Mouse (Mus musculus): ENCODE results near the gene Fxyd5.

The Fxyd5 gene

DNA sequence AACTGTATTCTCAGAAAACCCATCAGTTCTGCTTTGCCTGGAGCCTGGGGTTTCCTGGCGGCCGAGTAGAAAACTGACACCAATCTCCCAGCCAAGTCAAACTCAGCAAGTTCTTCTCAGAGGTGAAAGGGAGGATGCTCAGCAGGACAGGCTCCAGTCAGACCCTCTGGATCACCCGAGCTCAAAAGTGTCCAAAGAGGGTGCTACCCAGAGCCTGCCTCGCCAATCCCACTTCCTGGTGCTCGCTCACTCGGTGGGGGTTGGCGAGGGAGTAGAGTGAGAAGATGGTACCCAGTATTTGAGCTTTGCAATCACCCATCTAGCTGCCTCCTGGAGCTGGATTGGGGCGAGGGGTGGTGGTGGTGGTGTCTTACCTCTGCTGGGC lies 1.3 kb downstream of the Fxyd5 start:
- DNase-seq (ENCODE audit: low spot score in 2 of 2) = no peak

DNA sequence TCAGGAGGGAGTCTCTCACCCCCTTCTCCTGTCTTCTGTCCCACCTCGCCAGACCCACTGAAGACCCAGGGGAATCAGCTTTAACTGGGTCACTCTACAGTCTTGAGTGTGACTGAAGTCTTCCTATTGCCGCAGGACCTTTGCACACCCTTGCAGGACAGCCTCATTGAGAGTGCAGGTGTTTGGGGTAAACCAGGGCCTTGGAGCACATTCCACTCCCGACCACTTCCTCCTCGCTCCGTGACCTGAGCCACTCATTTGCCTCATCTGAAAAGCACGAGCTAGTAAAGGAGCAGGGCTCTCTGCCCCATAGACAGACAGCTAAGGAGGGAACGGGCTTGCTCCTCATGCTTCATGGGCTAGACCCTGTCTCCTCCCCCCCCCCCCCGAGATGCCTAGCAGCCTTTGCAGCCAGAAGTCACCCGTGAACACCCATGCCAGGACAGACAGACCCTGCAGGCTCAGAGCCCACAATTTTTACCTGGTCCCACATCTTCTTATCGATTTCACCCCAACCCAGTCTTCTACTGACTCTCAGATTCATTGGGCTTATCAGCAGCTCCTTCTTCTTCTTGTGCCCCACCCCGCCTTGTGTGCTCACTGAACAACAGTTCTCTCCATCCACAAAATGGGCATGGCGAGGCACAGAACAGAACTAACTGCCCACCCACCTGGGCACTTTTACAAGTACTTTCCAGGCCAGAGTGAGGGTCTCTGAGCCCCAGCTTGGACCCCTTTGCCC lies 1.8 kb downstream of the Fxyd5 start:
- no peak for DNase-seq (ENCODE audit: low spot score in 2 of 2)

DNA sequence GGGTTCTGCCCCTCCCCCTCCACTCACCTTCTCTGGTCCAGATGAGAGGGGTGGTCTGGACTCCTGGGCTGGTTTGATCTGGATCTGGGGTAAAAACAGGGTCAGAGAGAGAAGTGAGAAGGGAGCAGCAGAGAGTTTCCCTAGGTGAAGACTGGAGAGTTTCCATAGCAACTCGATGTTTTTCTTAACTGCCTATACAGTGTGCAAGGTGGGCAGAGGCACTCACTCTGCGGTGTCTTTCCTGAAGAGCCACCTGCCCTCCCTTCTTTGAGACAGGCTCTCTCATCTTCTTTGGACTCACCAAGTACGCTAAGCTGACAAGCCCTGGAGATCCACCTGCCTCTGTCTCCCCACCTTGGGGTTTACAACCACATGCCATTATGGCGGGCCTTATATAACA lies 3.3 kb downstream of the Fxyd5 start:
- no peak for DNase-seq (ENCODE audit: low spot score in 2 of 2)

DNA sequence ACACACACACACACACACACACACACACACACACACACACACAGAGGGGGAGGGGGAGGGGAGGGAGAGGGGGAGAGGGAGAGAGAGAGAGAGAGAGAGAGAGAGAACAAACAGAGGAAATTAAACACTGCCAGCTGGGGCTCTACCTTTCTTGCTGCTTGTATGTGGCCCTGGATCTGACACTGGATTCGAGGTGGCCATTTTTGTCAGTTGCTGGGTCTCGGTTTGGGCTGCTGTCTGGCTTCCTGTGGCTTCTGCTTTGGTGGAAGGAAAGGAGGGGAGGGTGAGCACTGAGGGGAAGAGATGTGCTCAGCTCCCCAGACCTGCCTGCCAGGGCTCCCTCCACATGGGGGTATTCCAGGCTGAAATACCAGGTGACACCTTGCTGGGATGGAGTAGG lies 4.6 kb downstream of the Fxyd5 start:
- no peak for DNase-seq (ENCODE audit: low spot score in 2 of 2)

DNA sequence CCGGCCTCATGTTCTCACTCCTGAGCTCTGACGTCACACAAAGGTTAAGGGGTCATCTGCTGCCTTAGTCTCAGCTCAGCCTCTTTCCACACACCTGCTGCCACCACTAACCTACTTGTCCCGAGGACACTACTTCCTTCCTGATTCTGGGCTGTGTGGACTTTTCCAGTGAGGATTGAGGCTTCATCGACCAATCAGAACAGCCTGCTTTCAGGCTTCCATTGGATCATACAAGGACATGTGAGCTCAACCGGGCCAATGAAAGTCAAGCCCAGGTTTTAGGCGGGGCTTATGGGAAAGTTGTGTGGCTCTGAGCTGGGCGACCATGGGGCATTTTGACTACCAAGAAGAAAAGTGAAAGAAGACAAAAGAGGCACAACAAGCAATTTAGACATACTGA lies 5.4 kb downstream of the Fxyd5 start:
- peak; percentile 39 to 45 for DNase-seq (ENCODE audit: low spot score in 2 of 2)

DNA sequence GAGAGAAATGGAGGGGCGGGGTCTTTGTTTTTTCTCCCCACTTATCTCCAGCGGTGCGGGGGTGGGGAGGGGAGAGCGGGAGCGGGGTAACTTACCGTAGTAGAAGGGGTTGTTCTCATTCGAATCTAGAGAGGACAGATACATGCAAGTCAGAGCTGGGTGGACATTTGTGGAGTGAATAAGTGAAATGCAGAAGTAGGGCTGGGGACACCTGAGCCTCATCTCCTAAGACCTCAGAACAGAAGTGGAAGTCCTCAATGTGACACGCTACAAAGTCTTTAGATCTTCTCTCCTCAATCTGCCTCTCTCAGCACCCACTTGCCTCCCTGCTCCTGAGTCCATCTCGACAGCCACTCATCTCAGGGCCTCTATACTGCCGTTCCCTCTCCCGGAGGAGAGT lies 7.0 kb downstream of the Fxyd5 start:
- no peak for DNase-seq (ENCODE audit: low spot score in 2 of 2)

DNA sequence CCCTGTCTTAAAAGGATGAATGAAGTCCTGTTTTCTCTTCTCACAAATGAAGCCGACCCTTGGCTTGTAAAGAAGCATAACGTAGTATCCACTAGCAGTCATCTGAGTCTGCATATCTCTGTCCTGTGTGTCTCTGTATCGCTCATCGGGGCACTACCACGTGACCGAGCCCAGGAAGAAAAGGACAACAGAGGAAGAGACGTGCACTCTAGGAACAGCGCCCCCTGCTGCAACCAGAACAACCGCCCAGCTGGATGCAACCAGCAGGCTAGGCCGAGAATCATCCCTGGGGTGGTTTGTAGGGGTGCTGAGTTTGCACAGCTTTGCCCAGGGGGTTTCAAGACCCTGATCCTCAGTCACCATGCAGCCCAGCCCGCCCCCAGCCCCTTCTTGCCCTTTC lies 7.5 kb downstream of the Fxyd5 start:
- DNase-seq (ENCODE audit: low spot score in 2 of 2) = peak in 1 of 2 experiments; percentile 49

DNA sequence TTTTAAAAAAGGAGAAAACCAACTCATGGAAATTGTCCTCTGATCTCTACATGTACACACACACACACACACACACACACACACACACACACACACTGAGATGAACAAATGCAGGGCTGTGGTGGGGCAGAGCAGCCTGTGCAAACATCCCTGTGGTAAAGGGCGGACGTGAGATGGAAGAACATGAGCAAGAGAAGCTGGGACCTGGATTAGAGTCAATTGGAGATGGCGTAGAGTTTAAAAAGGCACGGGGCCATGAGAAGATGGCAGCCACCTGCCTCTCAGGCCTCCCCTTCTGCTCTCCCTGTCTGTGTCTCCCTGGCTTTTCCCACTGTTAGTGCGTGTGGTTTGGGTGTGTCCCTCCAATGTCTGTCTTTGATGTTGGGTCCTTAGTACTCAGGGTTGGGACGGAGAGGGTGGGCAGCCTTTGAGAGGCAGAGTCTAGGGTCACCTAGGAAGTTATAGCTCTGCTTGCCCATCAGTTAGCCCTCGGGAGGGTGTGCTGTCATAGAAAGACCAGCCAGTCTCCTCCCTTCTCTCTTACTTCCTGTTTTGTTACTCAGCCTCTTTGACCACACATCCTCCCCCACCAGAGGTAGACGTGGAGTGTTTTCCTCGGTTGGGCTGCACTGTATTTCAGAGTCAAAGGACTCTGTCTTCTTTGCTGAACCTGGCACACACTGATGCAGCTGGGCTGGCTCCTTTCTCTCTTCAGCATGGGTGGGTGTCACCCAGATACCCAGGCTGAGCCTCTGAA lies 8.7 kb downstream of the Fxyd5 start:
- peak; percentile 78 to 80 for DNase-seq (ENCODE audit: low spot score in 2 of 2)

DNA sequence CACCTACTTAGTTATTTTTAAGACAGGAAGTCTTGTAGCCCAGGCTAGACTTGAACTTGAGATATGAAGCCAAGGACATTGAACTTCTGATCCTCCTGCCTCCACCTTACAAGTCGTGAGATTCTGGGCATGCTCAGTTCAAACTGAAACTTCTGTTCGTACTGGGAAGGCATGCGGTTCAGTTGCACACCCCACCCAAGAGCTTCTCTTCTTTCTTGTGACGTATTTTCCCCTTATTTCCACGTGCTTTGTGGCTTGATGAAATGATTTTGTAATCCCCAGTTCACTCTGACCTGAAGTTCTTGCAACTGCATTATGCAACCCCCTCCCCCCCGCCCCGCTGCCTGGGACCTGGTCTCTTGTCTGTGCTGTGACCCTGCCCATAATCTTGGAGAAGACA lies 10.6 kb downstream of the Fxyd5 start:
- peak in 1 of 2 experiments; percentile 30 for DNase-seq (ENCODE audit: low spot score in 2 of 2)

DNA sequence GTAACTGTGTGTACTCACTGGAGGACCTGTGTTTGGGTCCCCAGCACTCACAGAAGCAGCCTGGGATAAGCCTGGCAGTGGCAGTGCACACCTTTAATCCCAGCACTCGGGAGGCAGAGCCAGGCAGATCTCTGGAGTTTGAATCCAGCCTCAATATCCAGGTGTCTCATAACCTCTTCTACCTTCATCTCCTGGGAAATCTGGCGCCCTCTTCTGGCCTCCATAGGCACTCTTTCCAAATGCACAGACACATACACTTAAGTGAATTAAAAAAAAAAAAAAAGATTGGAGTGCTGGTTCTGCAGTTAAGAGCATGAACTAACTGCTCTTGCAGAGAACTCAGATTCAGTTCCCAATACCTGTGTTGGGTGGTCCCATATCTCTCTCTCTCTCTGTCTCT lies 11.6 kb downstream of the Fxyd5 start:
- no peak for DNase-seq (ENCODE audit: low spot score in 2 of 2)

DNA sequence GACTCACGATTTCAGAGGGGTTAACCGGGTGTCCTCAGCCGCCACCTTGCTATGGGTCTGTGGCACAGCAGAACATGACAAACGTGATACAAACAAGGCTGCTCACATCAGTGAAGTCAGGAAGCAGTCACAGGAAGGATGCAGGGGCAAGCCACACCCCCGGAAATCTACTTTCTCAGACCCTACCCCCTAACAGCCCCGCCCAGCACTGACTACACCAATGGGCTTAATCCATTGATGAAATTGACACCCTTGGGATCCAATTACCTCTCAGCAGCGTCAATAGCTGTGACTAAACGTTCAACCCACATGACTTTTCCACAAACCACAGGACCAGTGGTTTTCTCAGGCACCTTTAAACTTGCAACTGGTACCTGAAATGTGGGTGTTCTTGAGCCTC lies 13.7 kb downstream of the Fxyd5 start:
- peak in 1 of 2 experiments; percentile 24 for DNase-seq (ENCODE audit: low spot score in 2 of 2)

DNA sequence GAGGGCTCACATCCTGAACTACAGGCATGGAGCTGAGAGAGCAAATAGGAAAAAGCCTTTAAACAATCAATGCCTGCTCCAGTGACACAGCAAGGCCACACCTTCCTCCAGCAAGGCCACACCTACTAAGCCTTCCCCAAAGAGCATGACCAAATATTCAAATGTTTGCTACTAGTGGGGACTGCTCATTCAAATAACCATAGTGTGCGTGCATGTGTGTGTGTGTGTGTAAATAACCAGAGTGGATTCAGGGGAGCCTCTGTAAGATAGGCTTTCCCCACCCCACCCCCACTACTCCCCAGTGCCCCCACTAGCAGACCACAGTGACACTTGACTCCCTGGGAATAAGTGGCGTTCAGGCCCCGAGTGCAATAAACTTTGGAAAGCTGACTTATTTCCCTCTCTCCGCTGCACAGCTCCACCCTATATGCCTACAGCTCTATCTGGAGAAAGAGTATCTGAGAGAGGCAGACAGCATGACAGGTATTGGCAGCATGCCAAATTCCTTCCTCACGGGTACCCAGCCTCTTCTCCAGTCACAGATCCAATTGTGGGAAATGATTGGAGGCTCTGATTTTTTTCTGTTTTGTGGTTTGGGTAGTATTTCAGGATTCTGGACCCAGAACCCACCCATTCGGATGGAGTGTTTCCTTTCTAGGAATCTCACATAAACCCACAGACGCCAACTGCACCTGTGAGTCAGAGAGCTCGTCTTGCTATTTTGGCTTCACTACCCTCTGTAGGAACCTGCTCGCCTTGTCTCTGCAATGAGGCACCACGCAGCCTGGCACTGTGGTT lies 25.0 kb downstream of the Fxyd5 start:
- DNase-seq (ENCODE audit: low spot score in 2 of 2) = peak in 1 of 2 experiments; percentile 24

DNA sequence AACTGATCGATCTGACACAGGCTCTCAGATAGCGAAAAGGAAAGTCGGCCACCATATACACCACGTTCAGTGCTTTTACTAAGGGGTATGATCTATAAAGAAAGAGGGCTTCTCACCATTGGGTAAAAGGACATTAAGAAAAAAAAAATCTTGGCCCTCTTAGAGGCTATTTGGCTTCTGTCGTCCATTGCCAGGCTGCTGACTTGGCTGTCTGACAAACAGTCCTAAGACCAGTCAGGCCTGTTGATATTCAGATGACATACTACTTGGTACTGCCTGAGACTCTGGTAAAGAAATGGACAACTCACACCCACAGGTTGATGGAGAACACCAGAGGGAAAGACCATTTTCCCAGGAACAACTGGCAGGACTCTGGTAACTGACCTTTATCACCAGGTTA lies 29.3 kb downstream of the Fxyd5 start:
- DNase-seq (ENCODE audit: low spot score in 2 of 2) = no peak

DNA sequence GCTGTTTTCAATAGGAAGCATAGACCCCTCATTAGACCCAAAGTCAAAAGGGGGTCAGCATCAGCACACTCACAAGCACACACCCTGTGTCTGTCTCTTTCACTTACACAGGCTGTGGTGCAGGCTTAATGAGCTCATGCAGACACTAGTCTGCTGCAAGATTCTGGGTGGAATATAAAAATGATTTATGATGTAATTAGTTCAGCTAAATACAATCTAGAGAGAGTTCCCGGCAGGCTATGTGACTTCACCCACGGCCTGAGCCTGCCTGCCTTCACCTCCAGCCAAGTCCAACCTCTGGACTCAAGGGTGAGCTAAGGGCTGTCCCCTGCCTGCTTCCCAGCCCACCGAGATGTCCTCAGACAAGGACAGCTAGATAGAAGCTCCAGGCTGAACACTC lies 33.4 kb downstream of the Fxyd5 start:
- DNase-seq (ENCODE audit: low spot score in 2 of 2) = no peak

DNA sequence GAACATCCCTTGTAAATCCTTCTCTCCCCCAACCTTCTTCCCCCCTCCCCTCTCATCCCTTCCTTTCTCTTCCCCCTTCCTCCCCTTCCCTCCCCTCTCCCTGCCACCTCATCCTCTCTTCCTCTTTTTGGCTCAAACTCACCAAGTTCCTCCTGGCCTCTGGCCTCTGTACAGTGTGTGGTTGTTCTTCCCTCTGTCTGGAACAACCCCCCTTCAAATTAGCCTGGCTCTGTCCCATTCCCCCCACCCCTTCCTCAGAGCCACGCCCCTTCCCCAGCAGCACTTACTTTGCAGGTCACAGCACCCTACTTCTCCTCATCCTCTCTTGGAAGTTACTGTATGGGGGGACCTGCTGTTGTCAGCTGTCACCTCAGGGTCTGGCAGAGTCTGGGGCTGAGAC lies 34.1 kb downstream of the Fxyd5 start:
- no peak for DNase-seq (ENCODE audit: low spot score in 2 of 2)

DNA sequence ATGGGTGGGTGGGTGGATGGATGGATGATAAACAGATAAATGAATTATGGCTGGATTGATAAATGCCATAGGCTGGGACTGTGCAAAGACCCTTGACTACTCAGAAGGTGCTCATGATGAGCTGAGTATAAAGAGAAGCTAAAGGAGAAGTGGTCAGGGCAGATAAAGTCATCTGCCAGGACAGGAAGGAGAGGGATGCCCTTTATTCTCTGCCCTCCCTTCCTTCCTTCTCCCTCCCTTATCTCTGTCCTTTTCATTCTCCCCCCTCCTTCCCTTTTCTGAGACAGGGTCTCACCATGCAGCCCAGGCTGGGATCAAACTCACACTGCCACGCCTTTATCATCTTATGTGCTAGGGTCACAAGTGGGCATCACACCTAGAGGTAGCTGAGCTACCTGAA lies 34.5 kb downstream of the Fxyd5 start:
- DNase-seq (ENCODE audit: low spot score in 2 of 2) = no peak

DNA sequence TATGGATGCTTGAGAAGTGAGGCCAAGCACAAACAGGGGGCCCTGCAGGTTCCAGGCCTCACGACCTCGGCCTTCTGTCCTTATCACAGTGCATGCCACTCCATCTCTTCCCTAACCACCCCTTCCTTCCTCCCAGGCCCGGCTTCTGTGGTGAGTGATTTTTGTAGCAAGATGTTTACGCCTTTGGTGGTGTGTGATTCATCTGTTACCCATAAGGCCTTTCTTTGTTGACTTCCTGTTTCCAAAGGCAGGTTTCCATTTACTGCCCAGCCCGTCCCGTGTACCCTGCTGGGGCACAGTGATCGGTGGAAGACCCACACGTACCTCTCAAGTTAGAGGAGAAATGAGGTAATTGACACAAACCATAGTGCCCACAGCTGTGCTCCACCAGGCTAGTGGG lies 39.6 kb downstream of the Fxyd5 start:
- peak; percentile 79 to 82 for DNase-seq (ENCODE audit: low spot score in 2 of 2)

DNA sequence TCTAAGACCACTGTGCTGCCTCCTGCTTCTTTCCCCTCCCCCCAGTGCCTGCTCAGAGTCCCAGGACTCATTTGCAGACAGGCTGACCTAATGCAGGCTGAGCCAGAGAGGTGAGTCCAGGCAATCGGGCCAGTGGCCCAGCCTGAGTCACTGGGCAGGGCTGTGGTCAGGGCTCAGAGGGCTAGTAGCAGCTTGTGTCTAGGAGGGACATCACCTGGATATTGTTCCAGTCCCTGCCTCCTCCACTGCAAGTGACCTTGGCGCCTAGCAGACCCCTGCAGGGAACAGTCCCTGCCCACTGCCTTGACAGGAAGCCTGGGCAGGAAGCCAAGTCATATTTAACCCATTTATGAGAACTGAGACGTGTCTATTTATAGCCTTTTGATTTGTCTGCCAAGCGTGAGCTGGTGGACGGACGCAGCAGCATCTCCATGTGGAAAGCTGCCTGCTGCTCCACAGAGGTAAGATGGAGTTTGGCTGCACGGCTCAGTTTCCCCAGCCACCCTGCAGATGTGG lies 41.7 kb downstream of the Fxyd5 start:
- DNase-seq (ENCODE audit: low spot score in 2 of 2) = peak; percentile 60 to 61

DNA sequence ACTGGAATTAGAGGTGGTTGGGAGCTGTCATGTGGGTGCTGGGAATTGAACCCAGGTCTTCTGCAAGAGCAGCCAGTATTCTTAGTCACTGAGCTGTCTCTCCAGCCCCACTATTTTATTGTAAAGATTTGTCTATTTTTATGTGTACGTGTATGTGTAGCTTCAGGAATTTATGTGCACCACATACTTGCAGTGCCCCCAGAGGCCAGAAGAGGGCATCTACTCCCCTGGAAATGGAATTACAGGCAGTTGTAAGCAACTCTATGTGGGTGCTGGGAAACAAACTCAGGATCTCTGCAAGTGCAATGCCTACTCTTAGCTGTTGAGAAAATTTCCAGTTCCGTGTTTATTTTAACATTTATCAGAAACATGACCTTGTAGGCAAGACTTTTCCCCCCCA lies 45.8 kb downstream of the Fxyd5 start:
- DNase-seq (ENCODE audit: low spot score in 2 of 2) = no peak

DNA sequence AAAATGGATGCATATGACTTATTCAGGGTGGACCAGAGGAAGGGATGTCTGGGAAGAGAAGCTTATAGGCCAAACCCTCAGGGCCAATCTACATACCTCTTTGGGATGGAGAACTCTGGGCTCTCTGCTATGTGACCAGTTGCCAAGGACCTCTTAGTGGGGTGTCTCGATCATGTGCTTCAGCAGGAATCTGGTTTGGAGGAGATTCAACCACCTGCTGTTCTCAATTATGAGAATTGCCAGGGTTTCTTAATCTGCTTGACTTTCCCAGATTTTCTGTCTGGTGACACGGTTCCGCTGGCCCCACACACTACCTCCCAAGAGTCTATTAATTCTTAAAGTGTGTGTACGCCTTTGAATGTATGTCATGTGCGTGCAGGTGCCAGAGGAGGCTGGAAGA lies 48.3 kb downstream of the Fxyd5 start:
- no peak for DNase-seq (ENCODE audit: low spot score in 2 of 2)

DNA sequence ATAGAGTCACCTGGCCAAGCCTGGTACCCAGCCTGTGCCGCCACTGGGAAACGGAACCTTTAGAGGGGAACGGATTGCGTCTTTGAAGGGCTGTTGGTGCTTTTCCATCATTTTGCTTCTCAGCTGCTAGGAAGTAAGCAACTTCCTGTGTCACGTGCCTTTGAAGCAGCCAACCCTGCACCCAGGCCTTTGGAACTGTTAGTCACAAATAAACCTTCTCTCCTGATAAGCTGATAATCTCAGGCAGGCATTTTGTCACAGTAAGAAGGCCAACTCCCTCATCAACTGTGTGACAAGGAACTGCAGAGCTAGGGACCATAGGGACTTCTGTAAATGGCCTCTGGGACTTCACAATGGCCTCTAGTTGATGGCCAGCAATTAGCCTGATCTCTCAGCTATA lies 50.1 kb downstream of the Fxyd5 start:
- DNase-seq (ENCODE audit: low spot score in 2 of 2) = no peak

DNA sequence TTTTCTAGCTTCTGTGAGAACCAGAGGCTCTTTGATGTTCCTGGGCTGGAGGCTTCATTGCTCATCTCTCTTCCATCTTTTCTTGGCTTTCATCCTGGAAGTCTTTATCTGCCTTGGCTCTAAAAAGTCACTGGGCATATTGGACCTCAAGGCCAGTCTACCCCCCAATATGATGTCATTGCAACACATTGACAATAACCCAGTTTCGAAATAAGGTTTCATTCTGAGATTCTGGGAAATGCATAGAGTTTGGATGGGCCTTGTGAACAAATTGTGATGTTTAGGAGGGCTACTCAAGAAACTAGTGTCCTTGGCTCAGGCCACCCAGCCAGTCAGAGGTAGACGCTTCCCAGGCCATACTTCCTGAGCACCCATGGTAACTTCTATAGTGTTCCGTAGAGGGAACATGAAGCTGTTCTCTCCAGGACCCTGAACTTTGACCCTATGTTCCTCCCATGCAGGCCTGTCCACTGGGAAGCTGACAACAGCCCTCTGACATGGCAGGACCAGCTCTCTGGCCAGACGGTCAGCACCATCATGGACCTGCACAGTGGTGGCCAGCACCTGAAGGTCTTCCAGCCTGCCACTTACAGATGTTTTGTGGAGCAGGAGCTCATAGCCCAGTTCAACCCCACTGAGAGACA lies 53.6 kb downstream of the Fxyd5 start:
- no peak for DNase-seq (ENCODE audit: low spot score in 2 of 2)

All from natural killer cell, adult 2 months (primary cell).